Mouse (Mus musculus): ENCODE results near the gene Gm34653.
"Not testable (repeated sequence)": the region's sequence is repeated elsewhere in the genome, so short reads cannot be mapped to it uniquely, and the experiment has no call there.

DNA sequence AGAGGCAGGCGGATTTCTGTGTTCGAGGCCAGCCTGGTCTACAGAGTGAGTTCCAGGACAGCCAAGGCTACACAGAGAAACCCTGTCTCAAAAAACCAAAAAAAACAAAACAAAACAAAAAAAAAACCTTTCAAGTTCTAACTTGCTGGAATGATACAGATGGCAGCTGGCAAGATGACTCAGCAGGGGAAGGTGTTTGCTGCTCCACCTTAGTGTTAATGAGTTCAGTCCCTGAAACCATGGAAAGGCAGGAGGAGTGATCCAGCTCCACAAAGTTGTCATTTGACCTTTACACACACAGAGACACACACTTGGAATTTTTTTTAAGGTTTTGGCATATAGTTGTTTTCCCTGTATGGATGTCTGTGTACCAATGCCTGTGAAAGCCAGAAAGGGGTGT lies 16.9 kb upstream of the Gm34653 start:
- not testable (repeated sequence) for TF ChIP-seq CTCF (IDR thresholded peaks at IDR 0.05; ENCODE audit: low read depth); EP300 (optimal IDR thresholded peaks at IDR 0.05)

Data from stomach, postnatal 0 days (tissue).